Mouse (Mus musculus) layer of hippocampus, adult 18-20 months (tissue): ENCODE data around the gene Cnot3. TPM values are rescaled to one million over a fixed set of nuclear protein-coding genes. Genes with fewer than 3 reads are reported as not detected.
"Not testable (repeated sequence)": the region's sequence is repeated elsewhere in the genome, so short reads cannot be mapped to it uniquely, and the experiment has no call there.

ENCODE experiments used
- DNase-seq, 2 experiments: peaks; one replicate each; pipeline ENCODE4 v3.0.0; 2022; ENCODE audit warnings: low spot score in 2 of 2
- microRNA-seq, 2 experiments: library from miRNA; unstranded; fragments of <30 nt; microRNA quantifications; one replicate each; pipeline ENCODE4 v1.2.0; 2021
- total RNA-seq, 2 experiments: library from RNA; stranded (reverse); gene quantifications; 2 replicates each; pipeline ENCODE4 v1.2.3; 2021

Gene Cnot3
- total RNA-seq, 2 experiments from 2014 or later = 59.1 to 60.6 TPM

DNA sequence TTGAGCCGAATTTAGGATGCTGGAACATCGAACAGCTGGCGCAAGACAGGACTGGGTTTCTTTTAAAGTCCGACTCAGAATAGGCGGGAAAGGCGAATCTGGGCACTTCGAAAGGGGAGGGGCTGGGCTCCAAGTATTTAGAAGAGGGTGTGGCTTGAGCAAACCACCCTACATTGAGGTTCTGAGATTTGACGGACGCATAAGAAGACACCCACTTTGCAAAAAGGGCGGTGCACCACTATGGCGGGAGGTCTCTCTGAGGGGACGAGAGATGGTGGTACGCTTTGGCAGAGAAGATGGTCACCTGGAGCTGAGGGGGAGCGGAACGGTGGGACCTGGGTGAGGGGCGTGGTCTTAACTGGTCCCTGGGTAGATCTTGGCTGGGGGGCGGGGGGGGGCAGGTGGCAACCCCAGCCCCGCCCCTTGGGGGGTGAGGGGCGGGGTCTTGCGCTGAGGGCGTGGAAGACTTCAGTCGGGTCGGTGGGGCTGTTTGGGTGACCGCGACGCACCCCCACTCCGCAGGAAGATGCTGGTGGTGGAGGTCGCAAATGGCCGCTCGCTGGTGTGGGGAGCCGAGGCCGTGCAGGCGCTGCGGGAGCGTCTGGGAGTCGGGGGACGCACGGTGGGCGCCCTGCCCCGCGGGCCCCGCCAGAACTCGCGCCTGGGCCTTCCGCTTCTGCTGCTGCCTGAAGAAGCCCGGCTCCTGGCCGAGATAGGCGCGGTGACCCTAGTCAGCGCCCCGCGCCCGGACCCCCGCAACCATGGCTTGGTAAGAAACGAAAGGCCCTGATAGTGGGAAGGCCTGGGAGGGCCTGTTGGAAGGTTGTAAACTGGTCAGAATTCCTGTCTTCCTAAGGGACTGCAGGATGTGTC, 49.2 kb downstream of the Cnot3 start:
- DNase-seq = peak; percentile 32 to 52

DNA sequence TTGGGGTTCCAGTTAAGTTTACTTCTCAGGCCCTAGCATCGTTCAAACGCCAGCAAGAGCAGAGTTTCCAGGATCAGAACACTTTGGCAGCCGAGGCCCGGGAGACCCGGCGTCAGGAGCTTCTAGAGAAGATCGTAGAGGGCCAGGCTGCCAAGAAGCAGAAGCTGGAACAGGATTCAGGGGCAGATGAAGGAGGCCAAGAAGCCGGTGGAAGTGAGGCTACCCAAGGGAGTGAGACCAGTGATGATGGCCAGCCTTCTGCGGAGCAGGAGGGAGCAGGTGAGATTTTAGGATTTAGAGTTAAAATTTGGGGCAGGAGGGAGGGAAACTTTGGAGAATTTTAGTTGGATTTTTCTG, 49.9 kb downstream of the Cnot3 start:
- DNase-seq = not testable (repeated sequence)

DNA sequence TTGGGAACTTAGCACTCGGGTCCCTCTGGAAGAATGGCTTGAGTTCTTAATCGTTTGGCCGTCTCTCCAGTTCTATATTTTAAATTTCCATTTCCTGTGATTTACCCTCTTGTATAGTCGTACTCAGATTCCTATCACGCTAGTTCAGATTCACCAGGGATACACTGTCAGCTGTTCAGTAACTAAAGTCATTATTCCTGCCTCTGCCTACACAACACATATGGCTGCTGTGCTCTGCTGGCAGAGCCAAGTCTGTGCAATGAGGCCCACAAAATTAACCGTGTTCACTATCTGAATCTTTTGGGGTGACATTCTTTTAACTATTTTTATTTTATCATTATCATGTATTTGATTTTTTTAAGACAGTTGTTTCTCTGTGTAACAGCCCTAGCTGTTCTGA, 53.4 kb downstream of the Cnot3 start:
- peak; percentile 36 to 72 for DNase-seq

DNA sequence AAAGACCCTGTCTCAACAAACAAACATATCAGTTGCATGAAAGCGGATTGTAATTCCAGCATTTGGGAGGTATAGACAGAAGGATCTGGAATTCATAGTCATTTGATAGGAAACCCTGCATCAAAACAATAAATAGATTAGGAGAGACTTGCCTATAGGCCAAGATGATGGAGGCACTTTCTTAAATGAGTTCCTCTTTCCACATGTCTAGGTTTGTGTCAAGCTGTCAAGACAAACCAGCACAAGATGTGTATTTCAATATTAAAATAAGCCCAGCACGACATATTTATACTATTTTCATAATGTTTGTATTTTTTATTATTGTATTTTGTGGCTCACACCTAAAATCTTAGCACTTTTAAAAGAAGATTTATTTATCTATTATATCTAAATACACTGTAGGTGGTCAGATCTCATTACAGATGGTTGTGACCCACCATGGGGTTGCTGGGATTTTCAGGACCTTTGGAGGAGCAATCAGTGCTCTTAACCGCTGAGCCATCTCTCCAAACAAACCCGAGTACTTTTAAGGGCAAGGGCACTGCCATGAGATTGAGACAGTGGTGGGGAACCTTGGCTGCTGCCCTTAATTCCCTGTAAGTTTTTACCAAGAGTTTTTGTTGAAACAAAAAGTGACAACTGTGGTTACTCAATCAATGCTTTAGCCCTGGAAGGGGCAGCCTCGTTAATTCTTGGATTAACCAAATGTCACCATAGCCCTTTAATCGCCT, 58.2 kb downstream of the Cnot3 start:
- no peak for DNase-seq

DNA sequence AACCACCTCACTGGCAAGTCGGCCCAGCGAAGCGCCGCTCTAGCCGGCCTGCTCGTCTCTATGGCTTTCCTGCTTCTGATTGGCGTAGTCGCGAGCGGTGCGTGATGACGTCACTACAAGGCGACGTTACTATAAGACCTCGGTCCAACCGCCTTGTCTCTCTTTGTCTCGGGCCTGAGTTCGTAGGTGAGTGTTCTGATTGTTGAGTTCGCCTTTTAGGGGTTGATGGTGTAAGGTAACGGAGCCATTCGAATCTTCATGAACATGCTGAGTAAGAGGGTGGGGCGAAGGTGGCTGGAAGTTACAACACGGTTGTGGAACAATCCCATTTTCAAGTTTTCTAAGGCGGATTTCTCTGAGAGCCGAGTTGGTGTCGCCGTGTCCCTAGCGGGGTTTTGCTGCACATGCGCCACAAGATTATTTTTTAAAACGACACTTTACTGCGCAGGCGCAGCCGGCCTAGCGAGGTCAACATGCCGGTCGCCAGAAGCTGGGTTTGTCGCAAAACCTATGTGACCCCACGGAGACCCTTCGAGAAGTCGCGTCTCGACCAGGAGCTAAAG, 58.9 kb downstream of the Cnot3 start, which contains the start of gene Rps9:
TSS of gene Rps9 (plus strand) at position 115 of the 563 bp plus-strand sequence.
- peak; percentile 94 to 99 for DNase-seq

GRCm38 (mm10) chr7:3704475-3704874, 59.4 kb downstream of the Cnot3 start:
- DNase-seq = no peak

DNA sequence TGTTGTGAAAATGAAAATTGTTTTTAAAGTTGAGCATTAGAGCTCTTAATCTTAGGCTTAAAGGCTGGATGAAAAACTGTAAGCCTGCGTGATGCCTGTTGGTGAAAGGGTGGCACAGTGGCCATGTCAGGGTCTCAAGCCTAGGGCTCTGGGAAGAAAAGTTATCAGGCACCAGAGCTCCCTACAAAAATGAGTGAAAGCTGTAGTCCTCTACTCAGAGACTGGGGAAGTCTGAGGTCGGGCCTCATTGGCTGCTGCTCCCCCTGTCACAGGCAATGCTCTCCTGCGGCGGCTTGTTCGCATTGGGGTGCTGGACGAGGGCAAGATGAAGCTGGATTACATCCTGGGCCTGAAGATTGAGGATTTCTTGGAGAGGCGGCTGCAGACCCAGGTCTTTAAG, 60.4 kb downstream of the Cnot3 start:
- not testable (repeated sequence) for DNase-seq

- DNase-seq = no peak
Measured at GRCm38 (mm10) chr7:3705911-3706310, 60.8 kb downstream of the Cnot3 start.

GRCm38 (mm10) chr7:3706343-3706934, 61.4 kb downstream of the Cnot3 start:
- DNase-seq = no peak

DNA sequence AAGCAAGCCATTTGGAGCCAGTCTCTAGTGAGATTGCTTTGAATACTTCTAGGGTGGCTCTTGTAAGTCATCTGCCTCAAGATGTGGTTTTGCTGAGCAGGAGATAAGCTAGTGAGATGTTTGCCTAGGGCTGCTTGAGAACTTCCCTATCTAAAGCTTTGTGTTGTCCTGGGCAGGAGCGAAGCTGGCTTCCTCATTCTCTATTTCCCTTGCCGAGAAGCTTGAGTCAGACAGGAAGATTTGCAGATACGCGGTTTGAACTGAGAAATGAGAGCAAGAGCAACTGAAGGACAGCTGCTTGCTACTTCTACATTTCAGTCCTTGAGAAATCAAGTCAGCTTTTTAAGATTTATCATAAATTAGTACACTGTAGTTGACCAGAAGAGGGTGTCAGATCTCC, 62.0 kb downstream of the Cnot3 start:
- DNase-seq = no peak

DNA sequence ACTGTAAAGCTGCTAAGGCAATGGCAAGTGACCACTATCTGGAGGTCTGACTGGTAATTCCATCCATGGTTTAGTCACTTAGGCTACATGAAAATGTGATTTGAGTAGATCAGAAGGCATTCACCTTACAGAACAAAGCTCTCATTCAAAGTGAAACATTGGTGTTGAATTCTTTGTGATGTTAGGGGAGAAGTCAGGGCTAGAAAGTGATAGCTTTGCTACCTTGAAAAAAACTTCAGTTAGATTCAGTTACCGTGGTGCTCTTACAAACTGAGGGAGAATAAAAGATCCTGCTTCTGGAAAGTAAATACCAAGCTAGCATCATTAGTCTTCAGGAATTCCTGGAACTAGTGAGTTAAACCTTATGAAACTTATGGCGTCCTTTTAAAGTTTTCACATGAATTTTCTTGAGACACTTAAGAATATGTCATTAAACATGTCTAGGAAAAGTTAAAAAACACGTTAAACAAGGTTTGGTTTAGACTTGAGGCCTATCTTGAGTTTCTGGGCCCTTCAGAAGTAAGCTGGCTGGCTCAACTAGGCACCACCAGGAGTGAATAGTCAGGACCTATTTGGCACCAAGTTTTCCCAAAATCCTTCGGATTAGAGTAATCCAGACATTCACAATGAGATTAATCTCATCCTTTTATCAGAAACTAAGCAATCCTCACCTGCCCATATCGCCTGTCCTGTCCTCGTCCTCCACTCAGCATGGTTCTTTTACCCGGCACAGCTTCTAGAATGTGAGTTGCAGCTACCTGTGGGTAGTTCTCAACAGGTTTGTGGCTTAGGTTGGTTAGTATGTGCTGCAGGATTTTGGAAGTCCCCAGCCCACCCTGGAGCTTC, 62.7 kb downstream of the Cnot3 start:
- no peak for DNase-seq

DNA sequence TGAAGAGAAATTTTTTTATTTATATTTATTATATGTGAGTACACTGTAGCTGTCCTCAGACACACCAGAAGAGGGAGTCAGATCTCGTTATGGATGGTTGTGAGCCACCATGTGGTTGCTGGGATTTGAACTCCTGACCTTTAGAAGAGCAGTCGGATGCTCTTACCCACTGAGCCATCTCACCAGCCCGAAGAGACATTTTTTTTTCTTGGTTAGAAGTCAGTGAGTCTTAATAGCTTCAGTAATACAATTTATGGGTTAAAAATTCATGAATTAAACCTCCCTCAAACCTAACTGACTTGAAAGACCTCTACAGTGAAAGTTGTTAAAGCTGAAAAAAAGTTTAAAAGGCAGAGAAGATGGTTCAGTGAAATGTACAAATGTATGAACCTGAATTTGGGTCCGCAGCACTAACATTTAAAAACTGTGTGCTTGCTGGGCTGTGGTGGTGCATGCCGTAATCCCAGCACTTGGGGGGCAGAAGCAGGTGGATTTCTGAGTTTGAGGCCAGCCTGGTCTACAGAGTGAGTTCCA, 63.4 kb downstream of the Cnot3 start:
- not testable (repeated sequence) for DNase-seq

DNA sequence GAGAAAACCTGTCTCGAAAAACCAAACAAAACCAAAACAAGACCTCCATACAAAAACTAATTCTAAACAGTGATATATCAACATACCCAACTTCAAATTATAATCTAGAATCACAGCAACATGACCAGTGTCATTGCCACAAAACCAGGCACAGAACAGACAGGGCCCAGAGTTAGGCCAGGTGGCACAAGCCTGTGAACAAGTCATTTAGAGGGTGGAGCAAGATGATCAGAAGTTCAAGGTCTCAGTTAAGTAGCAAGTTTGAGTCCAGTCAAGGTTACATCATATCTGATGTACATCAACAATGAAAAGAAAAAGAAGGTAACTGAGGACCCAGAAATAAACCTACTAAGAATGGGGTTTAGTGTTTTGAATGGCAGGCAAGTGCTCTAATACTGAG, 63.9 kb downstream of the Cnot3 start:
- no peak for DNase-seq

Small RNA genes within 50 kb of the gene (microRNA-seq; reads per million reads assigned to microRNA genes)
- gene Mir3572 = 3.0 to 5.9 reads per million in 2 experiments

Other genes with a start within 250 kb of the Cnot3 start
- gene Cacng6, start 221.1 kb upstream of the Cnot3 start, total RNA-seq = 1 to 10 TPM; 1.3 to 1.5 TPM
- not detected for gene Tarm1, start 142.6 kb upstream of the Cnot3 start, total RNA-seq
- gene Oscar, start 29.1 kb upstream of the Cnot3 start, total RNA-seq = 1 to 10 TPM; 1.0 to 1.1 TPM
- 100 to 1,000 TPM; 549 to 603 TPM for gene Ndufa3, start 27.9 kb upstream of the Cnot3 start, total RNA-seq
- 10 to 100 TPM; 39.2 to 44.2 TPM for gene Tfpt, start 15.3 kb upstream of the Cnot3 start, total RNA-seq
- gene Prpf31, start 15.3 kb upstream of the Cnot3 start, total RNA-seq = 10 to 100 TPM; 49.7 to 55.4 TPM
- 1 to 10 TPM; 5.8 to 6.6 TPM for gene Leng1, start 20.6 kb downstream of the Cnot3 start, total RNA-seq
- gene Tmc4, start 32.3 kb downstream of the Cnot3 start, total RNA-seq = 1 to 10 TPM; 5.6 to 6.2 TPM
- 10 to 100 TPM; 79.6 to 89.9 TPM for gene Tsen34, start 47.6 kb downstream of the Cnot3 start, total RNA-seq
- 100 to 1,000 TPM; 167 to 184 TPM for gene Mboat7, start 48.3 kb downstream of the Cnot3 start, total RNA-seq
- 100 to 1,000 TPM; 390 to 414 TPM for gene Rps9, start 58.7 kb downstream of the Cnot3 start, total RNA-seq
- gene Pirb, start 75.1 kb downstream of the Cnot3 start, total RNA-seq = under 1 TPM in 1 of 2 experiments, not detected in 1; 0.15 TPM
- gene Gm15448, start 180.4 kb downstream of the Cnot3 start, total RNA-seq = not detected
- gene Pira2, start 199.8 kb downstream of the Cnot3 start, total RNA-seq = not detected